Mouse (Mus musculus) thymus, adult 18-20 months (tissue): ENCODE data around the gene Snx30.
"Not testable (repeated sequence)": the region's sequence is repeated elsewhere in the genome, so short reads cannot be mapped to it uniquely, and the experiment has no call there.

Source experiments
- DNase-seq, 2 experiments: peaks; one replicate each; pipeline ENCODE4 v3.0.0; 2022; ENCODE audit warnings: mixed read lengths in 2 of 2

Gene Snx30

DNA sequence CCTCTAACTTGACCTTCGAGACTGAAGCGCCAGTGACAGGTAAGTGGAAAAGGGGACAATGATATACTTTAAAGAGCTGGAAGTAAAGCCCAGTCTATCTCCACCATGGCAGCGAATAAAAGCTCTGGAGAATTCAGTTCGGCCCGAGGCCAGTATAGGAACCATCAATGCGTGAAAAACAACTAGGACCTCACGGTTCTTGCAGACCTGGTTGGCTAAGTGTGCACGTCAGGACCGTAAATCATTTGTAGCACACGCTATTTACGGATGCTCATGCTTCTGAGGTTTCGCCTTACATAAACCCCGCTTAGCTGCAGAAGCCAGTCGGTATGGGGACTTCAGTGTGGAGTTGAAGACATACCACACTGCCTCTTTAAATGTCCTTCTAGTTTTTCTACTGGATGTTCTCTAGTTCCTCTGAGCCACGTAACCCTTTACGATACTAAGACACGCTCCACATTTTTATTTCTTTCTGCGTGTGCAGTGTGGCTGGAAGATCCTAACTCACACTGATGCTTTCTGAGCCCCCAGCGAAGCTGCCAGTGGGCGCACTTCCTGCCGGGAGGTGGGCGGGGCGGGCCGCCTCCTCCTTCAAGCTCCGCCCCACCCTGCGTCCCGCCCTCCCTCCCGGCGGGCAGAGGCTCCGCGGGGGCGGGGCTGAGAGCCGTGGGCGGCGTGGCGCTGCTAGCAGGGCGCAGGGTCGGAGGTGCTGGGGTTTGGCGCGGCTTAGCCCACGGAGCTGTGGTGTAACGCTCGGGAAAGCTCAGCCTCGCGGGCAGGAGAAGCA is at the start of gene Snx30:
Gene Snx30 (plus strand): TSS at position 660 of the 787 bp plus-strand sequence.
- DNase-seq: peak; percentile 86 to 87

- no peak for DNase-seq
Measured at GRCm38 (mm10) chr4:59756332-59757082, 49.1 kb upstream of the Snx30 start.

DNA sequence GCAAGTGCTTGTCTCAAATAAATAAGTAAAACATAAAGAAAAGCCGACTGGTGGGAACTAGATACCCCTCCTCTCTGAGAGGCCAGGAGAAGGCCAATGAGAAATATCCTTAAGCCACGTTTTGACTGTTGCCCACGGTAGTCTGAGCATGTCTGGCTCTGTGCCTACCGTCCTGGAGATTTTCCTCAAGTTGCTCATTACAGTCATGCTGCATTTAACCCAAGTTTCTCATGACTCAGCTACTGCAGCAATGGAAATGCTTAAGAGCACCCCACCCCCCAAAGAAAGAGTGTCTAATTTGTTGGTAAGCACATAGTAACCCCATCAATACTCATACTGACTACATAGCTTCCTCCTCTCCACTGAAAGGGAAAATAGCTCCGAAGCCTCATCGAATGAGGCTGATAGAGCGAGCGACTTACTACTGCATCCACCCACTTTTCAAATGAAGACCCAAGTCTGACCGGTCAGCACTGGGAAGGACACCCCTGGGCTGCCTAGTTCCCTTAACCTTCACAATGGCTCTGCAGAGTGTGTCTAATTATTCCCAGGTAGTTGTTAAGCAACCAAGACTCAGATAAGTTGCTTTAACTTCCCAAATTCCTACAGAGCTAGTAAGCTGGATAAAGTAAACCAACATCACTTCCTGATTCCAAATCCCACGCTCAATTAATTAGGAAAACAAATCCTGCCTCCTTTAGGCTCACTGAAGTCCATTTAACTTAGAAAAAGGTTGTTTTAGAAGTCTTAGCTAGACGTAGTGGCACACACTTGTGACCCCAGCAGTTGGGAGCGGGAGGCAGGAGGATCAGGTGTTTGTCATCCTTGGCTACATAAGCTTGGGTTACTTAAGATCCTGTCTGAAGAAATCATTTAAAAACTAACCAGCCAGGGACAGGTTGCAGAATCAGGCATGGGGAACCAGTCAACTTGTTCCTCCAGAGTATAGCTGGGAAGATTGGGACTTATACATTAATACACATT is 47.9 kb upstream of the Snx30 start:
- DNase-seq: no peak

DNA sequence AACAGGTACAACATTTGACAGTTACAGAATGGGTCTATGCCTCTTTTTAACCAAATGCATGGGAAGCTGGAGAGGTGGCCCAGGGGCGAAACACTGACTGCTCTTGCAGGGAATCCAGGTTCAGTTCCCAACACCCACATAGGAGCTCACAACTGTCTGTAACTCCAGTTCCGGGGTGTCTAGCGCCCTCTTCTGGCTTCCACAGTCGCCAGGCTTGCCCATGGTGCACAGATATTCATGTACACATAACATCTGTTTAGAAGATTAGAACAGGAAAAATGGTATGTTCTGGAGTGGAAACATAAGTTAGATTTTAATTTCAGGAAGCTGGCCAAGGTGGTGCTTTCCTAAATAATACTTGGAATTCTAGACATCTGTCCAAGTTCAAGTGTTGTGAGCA is 45.6 kb upstream of the Snx30 start:
- no peak for DNase-seq

- no peak for DNase-seq
Measured at GRCm38 (mm10) chr4:59760636-59761364, 44.8 kb upstream of the Snx30 start.

DNA sequence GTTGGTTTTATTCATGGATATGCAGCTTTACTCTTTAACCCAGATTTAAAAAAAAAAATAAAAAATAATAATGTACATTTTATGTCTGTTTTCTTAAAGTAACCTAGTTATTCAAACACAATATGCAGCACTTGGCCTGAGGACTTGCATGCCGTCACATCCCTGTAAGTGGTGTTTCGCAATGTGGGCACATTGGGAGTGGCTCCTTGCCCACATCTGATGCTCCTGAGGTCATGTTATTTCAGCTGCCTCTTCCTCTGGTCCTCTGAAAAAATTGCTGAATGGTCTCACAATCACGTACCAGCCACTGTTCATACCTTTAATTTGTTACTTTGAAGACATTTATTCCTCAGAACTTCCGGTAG is 44.3 kb upstream of the Snx30 start:
- DNase-seq: no peak

- DNase-seq: no peak
Measured at GRCm38 (mm10) chr4:59764950-59765349, 40.7 kb upstream of the Snx30 start.

DNA sequence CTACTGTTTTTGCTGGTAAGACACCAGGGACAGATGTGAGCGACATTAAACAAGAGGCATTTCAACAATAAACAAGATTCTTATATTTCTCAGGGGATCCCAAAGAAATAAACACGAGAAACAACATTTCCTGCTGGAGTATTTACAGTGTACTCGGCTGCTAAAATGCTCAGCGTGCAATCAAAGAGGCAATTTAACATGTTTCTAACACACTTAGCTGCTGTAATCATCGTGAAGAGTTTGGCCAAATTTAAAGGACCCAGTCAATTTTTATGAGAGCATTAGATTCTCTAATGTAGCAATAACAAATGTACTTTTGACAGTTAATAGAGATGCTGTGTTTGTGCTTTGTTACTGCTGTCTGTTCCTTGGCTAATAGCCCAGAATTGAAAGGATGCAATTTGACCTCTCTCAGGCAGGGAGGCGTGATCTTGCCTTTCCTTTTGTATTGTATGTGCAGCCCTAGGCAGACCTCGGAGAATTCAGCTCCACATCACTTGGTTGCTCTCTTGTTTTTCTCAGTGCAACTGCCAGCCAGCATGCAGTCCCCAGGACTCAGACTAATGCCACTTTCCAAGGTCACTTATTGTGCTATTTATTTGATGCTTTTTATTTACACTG is 40.1 kb upstream of the Snx30 start:
- DNase-seq: no peak

DNA sequence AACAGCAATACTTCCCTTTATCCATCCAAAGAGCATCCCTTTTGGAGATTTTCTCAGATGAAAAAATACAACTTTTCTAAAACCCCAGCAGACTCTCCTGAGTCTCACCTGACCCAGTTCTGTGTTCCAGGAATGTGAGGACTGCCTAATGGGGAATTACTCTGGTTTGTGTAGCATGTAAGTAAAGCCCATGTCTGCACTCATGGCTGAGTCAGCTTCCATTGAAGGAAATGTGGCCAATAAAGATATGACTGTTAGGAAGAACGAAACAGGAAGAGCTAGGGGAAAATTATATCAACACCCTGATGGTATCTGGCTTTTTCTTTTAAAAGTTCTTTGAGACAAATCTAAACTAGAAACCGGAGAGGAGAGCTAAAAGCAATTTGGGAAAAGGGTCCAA is 37.9 kb upstream of the Snx30 start:
- DNase-seq: no peak

DNA sequence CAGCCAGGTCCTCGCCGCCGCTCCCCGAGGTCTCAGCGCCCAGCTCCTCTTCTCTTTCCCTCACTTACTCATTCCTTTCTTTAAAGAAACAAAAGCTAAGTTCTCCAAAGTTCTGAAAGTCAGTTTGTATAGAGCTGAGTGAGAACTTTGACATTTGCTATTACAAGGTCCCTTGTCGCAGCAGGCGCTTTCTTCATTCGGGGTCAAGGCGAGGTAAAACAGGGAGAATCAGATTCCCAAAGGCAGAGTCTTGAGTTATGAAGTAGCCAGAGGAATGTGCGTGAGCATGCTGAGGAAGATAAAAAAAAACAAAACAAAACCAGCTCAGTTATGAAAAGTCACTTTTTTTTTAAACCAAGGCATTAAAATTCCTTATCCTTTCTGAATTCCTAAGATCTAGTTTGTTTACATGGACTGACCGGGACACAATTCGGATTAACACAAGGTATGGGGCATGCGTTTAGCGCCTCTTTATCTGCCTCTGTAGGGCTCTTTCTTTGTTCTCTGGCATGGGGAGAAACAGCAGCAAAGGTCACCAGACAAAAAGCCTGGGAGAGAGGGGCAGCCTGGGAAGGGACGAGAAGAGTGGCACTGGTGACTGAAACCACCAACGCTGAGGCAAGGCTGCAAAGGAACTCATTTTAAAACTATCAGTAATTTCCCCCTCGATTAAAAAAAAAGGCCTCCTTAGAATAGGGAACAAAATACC is 33.3 kb upstream of the Snx30 start:
- DNase-seq: no peak

- no peak for DNase-seq
Measured at GRCm38 (mm10) chr4:59777828-59778227, 27.8 kb upstream of the Snx30 start.

- DNase-seq: no peak
Measured at GRCm38 (mm10) chr4:59780568-59780967, 25.1 kb upstream of the Snx30 start.

DNA sequence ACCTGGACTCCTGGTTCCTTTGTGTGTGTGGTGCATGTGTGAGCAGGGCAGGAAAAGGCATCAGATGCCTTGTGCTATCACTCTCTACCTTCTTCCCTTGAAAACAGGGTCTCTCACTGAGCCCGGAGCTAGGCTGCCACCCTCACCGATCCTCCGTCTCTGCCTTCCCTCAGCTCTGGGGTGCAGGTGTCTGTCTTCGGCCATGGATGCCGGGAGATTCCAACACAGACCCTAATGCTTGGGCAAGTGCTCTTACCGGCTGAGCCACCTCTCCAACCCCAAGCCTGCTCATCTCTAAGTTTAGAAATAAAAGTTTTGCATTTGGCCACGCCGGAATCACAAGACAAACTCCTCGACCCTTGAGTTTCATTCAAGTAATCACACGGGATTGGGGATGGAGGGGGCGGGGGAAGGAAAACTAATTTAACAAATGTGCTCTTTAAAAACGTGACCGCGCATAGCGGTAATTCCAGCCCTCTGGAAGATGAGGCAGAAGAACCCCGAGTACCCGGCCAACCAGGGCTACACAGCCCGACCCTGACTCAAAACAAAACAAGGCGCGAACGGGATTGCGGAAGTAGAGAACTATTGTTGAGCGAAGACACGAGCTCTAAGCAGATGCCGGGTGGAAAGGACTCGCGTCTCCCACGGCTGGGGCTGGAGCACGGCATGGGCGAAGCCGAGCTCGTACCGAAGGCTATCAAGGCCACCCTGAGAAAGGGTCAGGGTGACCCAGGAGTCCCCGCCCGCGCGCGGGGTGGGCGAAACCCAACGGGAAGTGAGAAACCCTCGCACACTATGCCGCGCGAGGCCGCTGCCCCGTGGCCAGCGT is 22.6 kb upstream of the Snx30 start:
- DNase-seq: peak in 1 of 2 experiments; percentile 57

- peak; percentile 92 to 97 for DNase-seq
Measured at GRCm38 (mm10) chr4:59783685-59784279, 21.9 kb upstream of the Snx30 start.

GRCm38 (mm10) chr4:59785412-59785811 is 20.2 kb upstream of the Snx30 start:
- DNase-seq: no peak

DNA sequence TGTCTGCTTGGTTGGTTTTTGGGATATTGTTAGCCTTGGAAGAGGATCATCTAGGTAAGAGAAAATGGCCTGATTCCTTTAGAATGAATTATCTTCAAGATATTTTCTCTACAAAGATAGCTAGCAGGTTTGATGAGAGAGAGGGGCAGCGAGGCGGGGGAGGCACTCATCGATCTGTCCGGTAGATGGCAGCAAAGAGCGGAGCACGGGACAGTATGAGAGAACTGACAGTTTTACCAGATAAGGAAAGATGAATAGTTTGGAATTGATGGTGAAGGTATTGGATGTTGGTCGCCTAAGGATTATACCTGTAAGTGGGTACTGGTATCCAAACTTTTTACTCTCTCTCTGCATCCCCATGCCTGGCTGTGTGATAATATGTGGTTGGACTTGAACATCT is 19.0 kb upstream of the Snx30 start:
- DNase-seq: peak; percentile 28 to 41

DNA sequence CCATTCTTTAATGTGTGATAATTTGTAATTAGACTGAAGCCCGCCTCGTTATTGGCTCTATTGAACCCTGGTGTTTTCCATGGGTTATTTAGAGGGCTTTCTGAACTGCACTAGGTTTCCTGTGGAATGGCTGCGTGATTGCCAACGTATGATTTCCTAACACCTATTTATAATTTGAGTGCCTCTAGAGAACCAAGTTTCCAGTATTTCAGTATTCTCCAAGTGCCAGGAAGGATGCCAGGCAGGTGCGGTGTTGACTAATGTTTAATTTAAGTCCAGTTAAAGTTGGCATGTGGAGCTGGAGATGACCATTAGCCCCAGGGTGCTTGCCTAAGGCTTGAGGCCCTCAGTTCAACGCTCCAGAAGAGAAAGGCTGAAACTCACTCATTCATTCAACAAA is 18.5 kb upstream of the Snx30 start:
- no peak for DNase-seq

- DNase-seq: no peak
Measured at GRCm38 (mm10) chr4:59789015-59789414, 16.6 kb upstream of the Snx30 start.

DNA sequence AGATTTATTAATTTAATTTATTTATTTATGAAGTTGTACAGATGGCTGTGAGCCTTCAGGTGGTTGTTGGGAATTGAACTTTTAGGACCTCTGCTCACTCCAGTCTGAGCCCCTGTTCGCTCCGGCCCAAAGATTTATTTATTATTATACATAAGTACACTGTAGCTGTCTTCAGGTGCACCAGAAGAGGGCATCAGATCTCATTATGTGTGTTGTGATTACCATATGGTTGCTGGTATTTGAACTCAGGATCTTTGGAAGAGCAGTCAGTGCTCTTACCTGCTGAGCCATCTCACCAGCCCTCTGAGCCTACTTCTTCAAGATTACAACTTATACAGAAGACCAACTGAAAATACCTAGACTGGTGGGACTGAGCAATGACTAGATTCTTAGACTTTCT is 12.0 kb upstream of the Snx30 start:
- DNase-seq: not testable (repeated sequence)

- DNase-seq: no peak
Measured at GRCm38 (mm10) chr4:59794116-59794515, 11.5 kb upstream of the Snx30 start.
